Mouse (Mus musculus): ENCODE results near the gene Apobec4.

DNA sequence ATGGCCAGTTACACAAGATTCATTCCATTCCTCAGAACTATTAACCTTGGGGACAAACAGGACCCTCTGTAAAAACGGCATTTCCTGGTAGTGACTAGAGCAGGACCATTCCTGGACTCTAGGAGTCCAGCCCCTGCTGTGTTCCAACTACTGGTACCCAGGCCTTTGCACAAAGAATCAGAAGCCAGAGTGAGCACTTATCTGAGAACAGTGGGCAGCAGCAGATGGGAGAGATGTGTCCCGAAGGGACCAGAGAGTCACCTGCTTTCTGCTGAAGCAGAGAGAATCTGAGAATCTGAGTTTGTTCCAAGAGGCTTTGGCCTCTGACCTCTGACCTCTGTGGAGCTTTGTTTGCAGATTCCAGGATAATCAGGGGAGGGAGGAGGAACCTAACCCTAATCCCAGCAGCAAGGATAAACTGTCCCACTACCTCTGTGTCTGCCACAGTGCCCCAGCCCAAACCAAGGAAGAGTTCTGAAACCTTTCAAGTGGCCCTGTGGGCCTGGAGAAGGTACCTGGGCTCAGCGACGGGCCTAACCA lies 37.8 kb downstream of the Apobec4 start:
- TF ChIP-seq CHD2 (IDR thresholded peaks at IDR 0.05; ENCODE audit: low read depth, low read length), result no peak
- TF ChIP-seq ZNF384 (IDR thresholded peaks at IDR 0.05; ENCODE audit: low read depth, low read length), result no peak
